Mouse (Mus musculus): ENCODE measurements around the gene Cytip. TPM values are rescaled to one million over a fixed set of nuclear protein-coding genes. Genes with fewer than 3 reads are reported as not detected.

Gene Cytip
- polyA plus RNA-seq (2017; shearing (Covaris generic)) = 638 TPM

GRCm38 (mm10) chr2:58195346-58195745 lies at the start of gene Cytip:
Cytip (minus strand) TSS chr2:58195532.

Other genes with a start within 250 kb of the Cytip start
- not detected for gene Galnt5, start 197.6 kb downstream of the Cytip start, polyA plus RNA-seq (2017; shearing (Covaris generic))
- gene Ermn, start 142.7 kb downstream of the Cytip start, polyA plus RNA-seq (2017; shearing (Covaris generic)) = 0.05 TPM
- 1.7 TPM for gene Acvr1c, start 162.4 kb upstream of the Cytip start, polyA plus RNA-seq (2017; shearing (Covaris generic))